Mouse (Mus musculus): ENCODE results near the gene Smc1a. TPM values are rescaled to one million over a fixed set of nuclear protein-coding genes. Genes with fewer than 3 reads are reported as not detected.
A peak's percentile ranks its signal among the peaks of the same experiment; 100 is the strongest.

The Smc1a gene
- polyA plus RNA-seq (2014; fragmentation: Nextera tagmentation; extraction: Ambion mirVana): 64.5 and 115 TPM in 2 replicates

GRCm38 (mm10) chrX:152016151-152017145, at the start of gene Smc1a, which contains the start of gene Ribc1:
Gene Smc1a, plus strand, starts transcription at chrX:152016428.
Gene Ribc1, minus strand, starts transcription at chrX:152016295.
- H3K9ac ChIP-seq (ENCODE audit: low read depth, low read length): peak within 1 kb of the TSS; percentile 66
- peak within 1 kb of the TSS; percentile 86 for H3K27ac ChIP-seq (ENCODE audit: low read depth, low read length)
- H3K4me2 ChIP-seq (replicated peaks; ENCODE audit: low read depth, low read length): peak within 1 kb of the TSS; percentile 52
- peak within 1 kb of the TSS; percentile 54 for H3K4me3 ChIP-seq (ENCODE audit: low read length)
- WGBS: 29% methylated on average over 64 of the region's 64 CpGs
- peak; percentile 98 for ATAC-seq (ENCODE audit: low FRiP score, low TSS enrichment)
- no peaks in the 10 kb centered on the region for H3K27me3 ChIP-seq (ENCODE audit: control insufficient read depth, insufficient read depth, low read length)
- H3K36me3 ChIP-seq (ENCODE audit: control insufficient read depth, insufficient read depth, low read length): no peaks in the 10 kb centered on the region
- H3K9me3 ChIP-seq (ENCODE audit: control insufficient read depth, low read length): no peaks in the 10 kb centered on the region
- H3K4me1 ChIP-seq (ENCODE audit: control insufficient read depth, insufficient read depth, low read length): no peaks in the 10 kb centered on the region

GRCm38 (mm10) chrX:151999006-151999710, 17.1 kb upstream of the Smc1a start:
- Histone ChIP-seq H3K27ac (ENCODE audit: low read depth, low read length) (no peak overlapping the region), H3K9ac (ENCODE audit: low read depth, low read length) (no peak overlapping the region), H3K36me3 (ENCODE audit: control insufficient read depth, insufficient read depth, low read length) (no peaks in the 10 kb centered on the region), H3K9me3 (ENCODE audit: control insufficient read depth, low read length) (no peaks in the 10 kb centered on the region), H3K4me1 (ENCODE audit: control insufficient read depth, insufficient read depth, low read length) (no peaks in the 10 kb centered on the region), H3K27me3 (ENCODE audit: control insufficient read depth, insufficient read depth, low read length) (peaks cover 5% of the 10 kb centered on the region; the same call in 1 of the 2 replicates), H3K4me3 (ENCODE audit: low read length) (no peak overlapping the region), H3K4me2 (replicated peaks; ENCODE audit: low read depth, low read length) (no peak overlapping the region)
- 77% methylated on average over 4 of the region's 4 CpGs for WGBS
- ATAC-seq (ENCODE audit: low FRiP score, low TSS enrichment): no peak

GRCm38 (mm10) chrX:152001182-152001684, 15.0 kb upstream of the Smc1a start:
- H3K4me3 ChIP-seq (ENCODE audit: low read length): peak overlapping the region; percentile 48
- H3K27me3 ChIP-seq (ENCODE audit: control insufficient read depth, insufficient read depth, low read length): peaks cover 5% of the 10 kb centered on the region; the same call in 1 of the 2 replicates
- no peak overlapping the region for H3K27ac ChIP-seq (ENCODE audit: low read depth, low read length)
- ATAC-seq (ENCODE audit: low FRiP score, low TSS enrichment): 0 out of 2 replicates have a peak, but pooled peaks have one; percentile 29
- no peak overlapping the region for H3K9ac ChIP-seq (ENCODE audit: low read depth, low read length)
- no peaks in the 10 kb centered on the region for H3K4me1 ChIP-seq (ENCODE audit: control insufficient read depth, insufficient read depth, low read length)
- WGBS: 44% methylated on average over 9 of the region's 9 CpGs
- no peaks in the 10 kb centered on the region for H3K9me3 ChIP-seq (ENCODE audit: control insufficient read depth, low read length)
- H3K36me3 ChIP-seq (ENCODE audit: control insufficient read depth, insufficient read depth, low read length): peaks cover 2% of the 10 kb centered on the region; the same call in 1 of the 2 replicates
- peak overlapping the region; percentile 62; the same call in 1 of the 2 replicates for H3K4me2 ChIP-seq (replicated peaks; ENCODE audit: low read depth, low read length)

GRCm38 (mm10) chrX:152001737-152002710, 14.2 kb upstream of the Smc1a start, which contains the start of gene Hsd17b10:
Gene Hsd17b10, plus strand, starts transcription at chrX:152001845.
- peak; percentile 99 for ATAC-seq (ENCODE audit: low FRiP score, low TSS enrichment)
- H3K27me3 ChIP-seq (ENCODE audit: control insufficient read depth, insufficient read depth, low read length): peaks cover 5% of the 10 kb centered on the region; the same call in 1 of the 2 replicates
- peak within 1 kb of the TSS; percentile 48 for H3K4me3 ChIP-seq (ENCODE audit: low read length)
- H3K9ac ChIP-seq (ENCODE audit: low read depth, low read length): peak within 1 kb of the TSS; percentile 63
- WGBS: 32% methylated on average over 39 of the region's 41 CpGs
- H3K27ac ChIP-seq (ENCODE audit: low read depth, low read length): no peak within 1 kb of the TSS
- no peaks in the 10 kb centered on the region for H3K9me3 ChIP-seq (ENCODE audit: control insufficient read depth, low read length)
- peak within 1 kb of the TSS; percentile 62 for H3K4me2 ChIP-seq (replicated peaks; ENCODE audit: low read depth, low read length)
- H3K4me1 ChIP-seq (ENCODE audit: control insufficient read depth, insufficient read depth, low read length): no peaks in the 10 kb centered on the region
- peaks cover 2% of the 10 kb centered on the region; the same call in 1 of the 2 replicates for H3K36me3 ChIP-seq (ENCODE audit: control insufficient read depth, insufficient read depth, low read length)

- no peak overlapping the region for H3K9ac ChIP-seq (ENCODE audit: low read depth, low read length)
- no peak overlapping the region for H3K27ac ChIP-seq (ENCODE audit: low read depth, low read length)
- ATAC-seq (ENCODE audit: low FRiP score, low TSS enrichment): no peak
- no peaks in the 10 kb centered on the region for H3K4me1 ChIP-seq (ENCODE audit: control insufficient read depth, insufficient read depth, low read length)
- peak overlapping the region; percentile 62; the same call in 1 of the 2 replicates for H3K4me2 ChIP-seq (replicated peaks; ENCODE audit: low read depth, low read length)
- WGBS: 79% methylated on average over 2 of the region's 2 CpGs
- no peaks in the 10 kb centered on the region for H3K9me3 ChIP-seq (ENCODE audit: control insufficient read depth, low read length)
- peaks cover 8% of the 10 kb centered on the region; the same call in 1 of the 2 replicates for H3K27me3 ChIP-seq (ENCODE audit: control insufficient read depth, insufficient read depth, low read length)
- H3K36me3 ChIP-seq (ENCODE audit: control insufficient read depth, insufficient read depth, low read length): peaks cover 2% of the 10 kb centered on the region; the same call in 1 of the 2 replicates
- H3K4me3 ChIP-seq (ENCODE audit: low read length): no peak overlapping the region
Measured at GRCm38 (mm10) chrX:152002865-152003264, 13.4 kb upstream of the Smc1a start.

GRCm38 (mm10) chrX:152007863-152008262, 8.4 kb upstream of the Smc1a start:
- no peak overlapping the region for H3K27ac ChIP-seq (ENCODE audit: low read depth, low read length)
- H3K36me3 ChIP-seq (ENCODE audit: control insufficient read depth, insufficient read depth, low read length): peaks cover 2% of the 10 kb centered on the region; the same call in 1 of the 2 replicates
- WGBS: 81% methylated on average over 1 of the region's 1 CpGs
- H3K9ac ChIP-seq (ENCODE audit: low read depth, low read length): no peak overlapping the region
- H3K9me3 ChIP-seq (ENCODE audit: control insufficient read depth, low read length): no peaks in the 10 kb centered on the region
- no peak overlapping the region for H3K4me3 ChIP-seq (ENCODE audit: low read length)
- no peak overlapping the region for H3K4me2 ChIP-seq (replicated peaks; ENCODE audit: low read depth, low read length)
- H3K27me3 ChIP-seq (ENCODE audit: control insufficient read depth, insufficient read depth, low read length): peaks cover 8% of the 10 kb centered on the region; the same call in 1 of the 2 replicates
- ATAC-seq (ENCODE audit: low FRiP score, low TSS enrichment): no peak
- no peaks in the 10 kb centered on the region for H3K4me1 ChIP-seq (ENCODE audit: control insufficient read depth, insufficient read depth, low read length)

GRCm38 (mm10) chrX:152015752-152016150, 477 bp upstream of the Smc1a start:
- Histone ChIP-seq H3K9ac (ENCODE audit: low read depth, low read length) (peak overlapping the region; percentile 66), H3K4me2 (replicated peaks; ENCODE audit: low read depth, low read length) (peak overlapping the region; percentile 45), H3K4me3 (ENCODE audit: low read length) (peak overlapping the region; percentile 54), H3K9me3 (ENCODE audit: control insufficient read depth, low read length) (no peaks in the 10 kb centered on the region), H3K36me3 (ENCODE audit: control insufficient read depth, insufficient read depth, low read length) (no peaks in the 10 kb centered on the region), H3K27ac (ENCODE audit: low read depth, low read length) (peak overlapping the region; percentile 86), H3K27me3 (ENCODE audit: control insufficient read depth, insufficient read depth, low read length) (no peaks in the 10 kb centered on the region), H3K4me1 (ENCODE audit: control insufficient read depth, insufficient read depth, low read length) (no peaks in the 10 kb centered on the region)
- peak; percentile 62; the same call in 1 of the 2 replicates for ATAC-seq (ENCODE audit: low FRiP score, low TSS enrichment)
- WGBS: 26% methylated on average over 11 of the region's 11 CpGs
